Mouse (Mus musculus): ENCODE measurements around the gene Vmn1r215. TPM values are rescaled to one million over a fixed set of nuclear protein-coding genes. Genes with fewer than 3 reads are reported as not detected.
"Not testable (repeated sequence)": the region's sequence is repeated elsewhere in the genome, so short reads cannot be mapped to it uniquely, and the experiment has no call there.

The Vmn1r215 gene
- 5.8 TPM in 1 of 2 replicates, not detected in the other for polyA plus RNA-seq (2012; ENCODE audit: insufficient read depth, low replicate concordance)

DNA sequence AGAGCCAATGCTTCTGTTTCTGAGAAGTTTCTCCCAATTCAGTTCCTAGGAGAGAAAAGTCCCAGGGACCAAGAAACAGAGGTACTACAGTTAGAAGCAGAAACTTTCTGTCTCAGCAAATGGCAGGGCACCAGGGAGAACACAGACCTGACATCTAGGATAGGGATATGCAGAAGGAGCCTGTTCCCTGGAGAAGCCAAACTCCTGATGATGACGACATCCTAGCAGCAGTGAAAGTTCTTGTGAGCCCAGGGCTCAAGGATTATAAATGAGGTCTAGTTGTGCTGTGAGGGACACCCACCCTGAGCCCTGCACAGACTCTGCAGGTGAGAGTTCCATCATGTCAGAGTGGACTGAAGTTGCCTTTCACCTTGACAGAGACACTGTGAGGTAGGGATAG is at the start of gene Vmn1r215:
Gene Vmn1r215 (plus strand): TSS at position 301 of the 400 bp plus-strand sequence.
- H3K27me3 ChIP-seq (replicated peaks): no peaks in the 10 kb centered on the region
- H3K9me3 ChIP-seq: no peaks in the 10 kb centered on the region
- no peak for TF ChIP-seq GATA1 (IDR thresholded peaks at IDR 0.05; ENCODE audit: borderline replicate concordance, low read length)
- TF ChIP-seq FLI1 (IDR thresholded peaks at IDR 0.05; ENCODE audit: low read length): no peak
- no peaks in the 10 kb centered on the region for H3K36me3 ChIP-seq (replicated peaks; ENCODE audit: low read length)
- H3K4me3 ChIP-seq (replicated peaks): no peak within 1 kb of the TSS
- H3K4me1 ChIP-seq: no peaks in the 10 kb centered on the region

DNA sequence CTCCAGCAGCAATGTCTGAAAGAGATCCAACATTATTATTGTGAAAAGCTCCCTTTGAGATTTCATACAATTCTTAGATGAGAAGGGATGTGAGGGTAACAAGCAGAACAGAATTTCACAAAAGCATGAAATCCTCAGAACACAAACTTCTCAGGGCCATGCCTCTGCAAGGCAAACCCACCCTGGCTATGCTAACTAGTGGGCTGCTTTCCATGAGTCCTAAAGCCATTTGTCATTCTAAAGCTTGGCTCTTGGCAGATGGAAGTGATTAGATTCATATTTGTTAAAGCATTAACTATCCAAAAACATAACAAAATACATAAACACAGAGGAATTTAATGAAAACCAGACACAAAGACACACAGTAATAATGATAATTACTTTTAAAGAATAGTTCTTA is 49.7 kb upstream of the Vmn1r215 start:
- H3K4me1 ChIP-seq: no peaks in the 10 kb centered on the region
- H3K4me3 ChIP-seq (replicated peaks): no peak overlapping the region
- H3K36me3 ChIP-seq (replicated peaks; ENCODE audit: low read length): no peaks in the 10 kb centered on the region
- H3K27me3 ChIP-seq (replicated peaks): no peaks in the 10 kb centered on the region
- no peak for TF ChIP-seq FLI1 (IDR thresholded peaks at IDR 0.05; ENCODE audit: low read length)
- no peak for TF ChIP-seq GATA1 (IDR thresholded peaks at IDR 0.05; ENCODE audit: borderline replicate concordance, low read length)
- 0 out of 2 replicates have a peak, but pooled peaks cover 3% of the 10 kb centered on the region for H3K9me3 ChIP-seq

DNA sequence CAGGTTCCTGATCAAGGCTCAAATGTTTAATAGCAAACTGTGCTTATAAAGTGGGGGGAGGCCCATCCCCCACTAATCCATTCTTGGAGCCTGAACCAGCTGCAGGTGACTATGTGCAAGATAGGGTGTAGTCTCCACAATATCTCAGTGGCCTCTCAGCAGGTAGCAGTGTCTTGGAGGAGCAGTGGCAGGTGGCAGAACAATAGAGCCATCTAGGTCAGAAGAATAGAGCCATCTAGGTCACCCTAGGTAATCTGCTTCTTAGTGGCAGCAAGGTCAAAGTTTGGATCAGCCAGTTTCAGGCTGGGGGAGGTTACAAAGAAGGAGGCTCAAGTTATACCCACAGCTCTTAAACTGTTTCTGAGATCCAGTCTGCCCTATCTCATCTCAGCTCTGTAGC is 43.0 kb upstream of the Vmn1r215 start:
- no peaks in the 10 kb centered on the region for H3K4me1 ChIP-seq
- TF ChIP-seq FLI1 (IDR thresholded peaks at IDR 0.05; ENCODE audit: low read length): no peak
- no peak for TF ChIP-seq GATA1 (IDR thresholded peaks at IDR 0.05; ENCODE audit: borderline replicate concordance, low read length)
- H3K36me3 ChIP-seq (replicated peaks; ENCODE audit: low read length): no peaks in the 10 kb centered on the region
- no peak overlapping the region for H3K4me3 ChIP-seq (replicated peaks)
- no peaks in the 10 kb centered on the region for H3K27me3 ChIP-seq (replicated peaks)
- peaks cover 15% of the 10 kb centered on the region; the same call in 1 of the 2 replicates for H3K9me3 ChIP-seq

DNA sequence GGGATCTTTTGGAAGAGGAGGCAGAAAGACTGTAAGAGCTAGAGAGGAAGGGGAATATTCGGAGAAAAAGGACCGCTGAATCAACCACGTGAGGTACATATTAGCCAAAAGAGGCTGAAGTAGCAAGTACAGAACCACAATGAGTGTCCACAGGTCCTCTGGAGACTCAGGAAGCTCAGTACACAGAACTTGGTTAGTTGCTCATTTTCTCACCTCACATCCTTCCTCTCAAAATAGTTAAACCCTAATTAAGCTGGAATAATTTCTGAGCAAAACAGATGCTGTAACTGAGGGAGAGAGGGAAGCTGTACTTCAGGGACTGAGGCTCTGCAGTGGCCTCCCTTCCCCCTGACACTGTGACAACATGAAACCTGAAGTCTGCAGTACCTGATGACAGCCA is 37.7 kb upstream of the Vmn1r215 start, which contains the start of gene Vmn1r214:
Gene Vmn1r214 (plus strand): TSS at position 301 of the 400 bp plus-strand sequence.
- H3K27me3 ChIP-seq (replicated peaks): no peaks in the 10 kb centered on the region
- H3K36me3 ChIP-seq (replicated peaks; ENCODE audit: low read length): no peaks in the 10 kb centered on the region
- H3K4me3 ChIP-seq (replicated peaks): no peak within 1 kb of the TSS
- TF ChIP-seq FLI1 (IDR thresholded peaks at IDR 0.05; ENCODE audit: low read length) (no peak), GATA1 (IDR thresholded peaks at IDR 0.05; ENCODE audit: borderline replicate concordance, low read length) (no peak)
- peaks cover 7% of the 10 kb centered on the region; the same call in 1 of the 2 replicates for H3K9me3 ChIP-seq
- no peaks in the 10 kb centered on the region for H3K4me1 ChIP-seq

DNA sequence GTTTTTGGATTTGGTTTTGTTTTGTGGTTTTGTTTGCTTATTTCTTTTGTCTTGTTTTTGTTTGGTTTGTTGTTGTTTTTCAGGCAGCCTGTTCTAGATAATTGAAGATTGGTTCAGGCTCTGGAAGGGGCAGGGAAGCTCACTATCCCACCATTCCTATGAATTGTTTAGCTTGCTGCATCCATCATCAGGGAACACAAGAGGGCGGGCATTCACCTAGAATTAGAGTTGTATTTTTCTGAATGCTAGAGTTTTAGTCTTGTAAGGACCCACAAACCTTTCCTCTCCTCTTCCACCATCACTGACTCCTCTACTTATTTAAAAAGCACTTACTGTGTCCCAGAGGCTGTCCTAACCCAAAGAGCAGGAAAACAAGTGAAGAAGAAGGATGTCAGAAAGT is 10.0 kb upstream of the Vmn1r215 start:
- Histone ChIP-seq H3K27me3 (replicated peaks) (no peaks in the 10 kb centered on the region), H3K4me3 (replicated peaks) (no peak overlapping the region), H3K9me3 (no peaks in the 10 kb centered on the region), H3K4me1 (no peaks in the 10 kb centered on the region), H3K36me3 (replicated peaks; ENCODE audit: low read length) (no peaks in the 10 kb centered on the region)
- TF ChIP-seq GATA1 (IDR thresholded peaks at IDR 0.05; ENCODE audit: borderline replicate concordance, low read length) (no peak), FLI1 (IDR thresholded peaks at IDR 0.05; ENCODE audit: low read length) (no peak)

DNA sequence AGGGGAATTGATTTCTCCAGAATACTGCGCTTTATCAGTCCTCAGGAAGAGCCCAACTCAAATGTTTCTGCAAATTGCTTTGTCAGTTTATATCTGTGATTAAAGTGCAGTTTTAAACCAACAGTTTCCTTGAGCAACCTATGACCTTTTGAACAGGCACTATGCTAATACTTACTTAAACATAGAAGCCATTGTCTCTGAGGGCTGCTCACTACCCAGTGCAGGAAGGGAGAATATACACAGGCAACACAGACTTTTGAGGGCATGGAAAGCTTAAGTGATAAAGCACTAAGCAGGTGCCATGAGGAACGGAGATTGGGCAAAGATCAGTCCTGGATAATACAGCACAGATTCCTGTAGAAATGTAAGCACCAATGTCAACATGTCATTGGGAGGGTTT is 1.5 kb downstream of the Vmn1r215 start:
- H3K36me3 ChIP-seq (replicated peaks; ENCODE audit: low read length): no peaks in the 10 kb centered on the region
- H3K27me3 ChIP-seq (replicated peaks): no peaks in the 10 kb centered on the region
- TF ChIP-seq GATA1 (IDR thresholded peaks at IDR 0.05; ENCODE audit: borderline replicate concordance, low read length) (no peak), FLI1 (IDR thresholded peaks at IDR 0.05; ENCODE audit: low read length) (no peak)
- H3K9me3 ChIP-seq: no peaks in the 10 kb centered on the region
- no peak overlapping the region for H3K4me3 ChIP-seq (replicated peaks)
- no peaks in the 10 kb centered on the region for H3K4me1 ChIP-seq

DNA sequence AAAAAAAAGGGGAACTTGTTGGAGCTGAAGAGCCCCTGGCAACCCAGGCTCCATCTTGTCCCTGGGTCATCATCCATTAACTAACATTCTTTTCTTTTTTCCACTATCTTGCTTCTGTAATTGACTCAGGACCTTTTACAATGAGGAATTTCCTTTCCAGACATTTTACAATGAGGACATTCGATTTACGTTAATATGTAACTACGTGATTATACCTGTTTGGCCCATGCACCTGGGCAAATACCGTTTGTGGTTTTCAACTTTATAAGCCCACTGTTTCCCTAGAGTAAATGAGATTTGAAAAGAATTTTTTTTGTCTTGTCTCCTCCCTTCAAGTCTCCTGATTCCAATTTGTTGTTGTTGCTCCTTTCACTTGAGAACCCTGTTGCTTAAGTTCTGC is 26.6 kb downstream of the Vmn1r215 start:
- no peaks in the 10 kb centered on the region for H3K27me3 ChIP-seq (replicated peaks)
- H3K4me1 ChIP-seq: no peaks in the 10 kb centered on the region
- no peak for TF ChIP-seq GATA1 (IDR thresholded peaks at IDR 0.05; ENCODE audit: borderline replicate concordance, low read length)
- no peak for TF ChIP-seq FLI1 (IDR thresholded peaks at IDR 0.05; ENCODE audit: low read length)
- H3K36me3 ChIP-seq (replicated peaks; ENCODE audit: low read length): no peaks in the 10 kb centered on the region
- no peak overlapping the region for H3K4me3 ChIP-seq (replicated peaks)
- H3K9me3 ChIP-seq: no peaks in the 10 kb centered on the region

DNA sequence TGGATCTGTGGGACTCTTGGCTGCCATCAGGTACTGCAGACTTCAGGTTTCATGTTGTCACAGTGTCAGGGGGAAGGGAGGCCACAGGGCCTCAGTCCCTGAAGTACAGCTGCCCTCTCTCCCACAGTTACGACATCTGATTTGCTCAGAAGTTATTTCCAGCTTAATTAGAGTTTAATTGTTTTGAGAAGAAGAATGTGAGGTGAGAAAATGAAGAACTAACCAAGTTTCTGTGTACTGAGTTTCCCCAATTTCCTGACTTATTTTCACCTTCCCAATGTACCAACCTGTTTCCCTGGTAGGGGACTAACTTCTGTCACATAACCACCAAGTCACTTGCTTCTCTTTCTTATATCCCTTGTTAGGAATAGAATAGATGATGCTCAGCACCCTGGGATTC is 50.3 kb downstream of the Vmn1r215 start, which contains the start of gene Vmn1r217:
Gene Vmn1r217 (minus strand): TSS at position 101 of the 400 bp plus-strand sequence.
- H3K4me1 ChIP-seq; H3K27me3 ChIP-seq (replicated peaks); H3K36me3 ChIP-seq (replicated peaks; ENCODE audit: low read length); H3K9me3 ChIP-seq; H3K4me3 ChIP-seq (replicated peaks): not testable (repeated sequence)

DNA sequence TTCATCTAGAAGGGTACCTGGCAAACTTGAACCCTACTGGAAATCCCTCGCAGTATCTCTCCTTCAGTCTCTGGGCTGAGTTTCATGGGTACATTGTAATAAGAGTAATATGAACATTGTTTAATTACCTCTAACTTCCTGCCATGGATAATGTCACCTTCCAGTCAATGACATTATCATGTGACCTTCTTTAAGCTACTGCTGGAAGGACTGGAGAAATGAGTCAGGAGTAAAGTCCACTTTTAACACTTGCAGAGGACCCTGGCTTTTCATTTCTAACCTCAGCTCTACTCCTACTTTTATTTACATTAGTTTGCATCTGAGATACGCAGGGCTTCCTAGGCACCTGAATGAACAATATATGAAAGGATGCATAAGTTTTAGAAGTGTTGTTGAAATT is 52.8 kb downstream of the Vmn1r215 start:
- TF ChIP-seq GATA1 (IDR thresholded peaks at IDR 0.05; ENCODE audit: borderline replicate concordance, low read length) (no peak), FLI1 (IDR thresholded peaks at IDR 0.05; ENCODE audit: low read length) (no peak)
- no peaks in the 10 kb centered on the region for H3K27me3 ChIP-seq (replicated peaks)
- no peak overlapping the region for H3K4me3 ChIP-seq (replicated peaks)
- no peaks in the 10 kb centered on the region for H3K4me1 ChIP-seq
- no peaks in the 10 kb centered on the region for H3K36me3 ChIP-seq (replicated peaks; ENCODE audit: low read length)
- H3K9me3 ChIP-seq: no peaks in the 10 kb centered on the region

Other genes starting within 250 kb of the Vmn1r215 start
- gene Vmn1r210, start 236.7 kb upstream of the Vmn1r215 start, polyA plus RNA-seq (2012; ENCODE audit: insufficient read depth, low replicate concordance): not detected in 2 replicates
- gene Vmn1r211, start 210.5 kb upstream of the Vmn1r215 start, polyA plus RNA-seq (2012; ENCODE audit: insufficient read depth, low replicate concordance): not detected in 2 replicates
- gene Vmn1r212, start 183.8 kb upstream of the Vmn1r215 start, polyA plus RNA-seq (2012; ENCODE audit: insufficient read depth, low replicate concordance): not detected in 2 replicates
- gene Vmn1r213, start 60.4 kb upstream of the Vmn1r215 start, polyA plus RNA-seq (2012; ENCODE audit: insufficient read depth, low replicate concordance): not detected in 2 replicates
- gene Vmn1r214, start 37.6 kb upstream of the Vmn1r215 start, polyA plus RNA-seq (2012; ENCODE audit: insufficient read depth, low replicate concordance): not detected in 2 replicates
- not detected in 2 replicates for gene Vmn1r217, start 50.2 kb downstream of the Vmn1r215 start, polyA plus RNA-seq (2012; ENCODE audit: insufficient read depth, low replicate concordance)
- not detected in 2 replicates for gene Vmn1r218, start 65.1 kb downstream of the Vmn1r215 start, polyA plus RNA-seq (2012; ENCODE audit: insufficient read depth, low replicate concordance)
- 0.07 TPM in 1 of 2 replicates, not detected in the other for gene Vmn1r219, start 91.3 kb downstream of the Vmn1r215 start, polyA plus RNA-seq (2012; ENCODE audit: insufficient read depth, low replicate concordance)
- not detected in 2 replicates for gene Vmn1r220, start 120.0 kb downstream of the Vmn1r215 start, polyA plus RNA-seq (2012; ENCODE audit: insufficient read depth, low replicate concordance)
- not detected in 2 replicates for gene Vmn1r221, start 146.1 kb downstream of the Vmn1r215 start, polyA plus RNA-seq (2012; ENCODE audit: insufficient read depth, low replicate concordance)
- gene Vmn1r222, start 167.9 kb downstream of the Vmn1r215 start, polyA plus RNA-seq (2012; ENCODE audit: insufficient read depth, low replicate concordance): not detected in 2 replicates
- not detected in 2 replicates for gene Vmn1r223, start 179.1 kb downstream of the Vmn1r215 start, polyA plus RNA-seq (2012; ENCODE audit: insufficient read depth, low replicate concordance)

Measured in megakaryocyte, embryonic 14.5 days (primary cell).